In genomic region chr1:86858876-86859275, GRCm38 (mm10) we compare ENCODE assay signal across 15 mouse cellular contexts.
A peak's percentile ranks its signal among the peaks of the same experiment; 100 is the strongest.
DNase-seq lines count a peak whose midpoint lies in the region; ATAC-seq and TF ChIP-seq lines count a peak whose summit lies in the region.
"Had no signal": no experiment of that assay in that cellular context is flagged by ENCODE, and none has a peak within 500 bp of the region (broad histone marks: within the 10 kb centered on the region; RNA-seq: fewer than 3 reads in every experiment).

No protein-coding gene starts in this region.

- peaks cover 9% of the 10 kb centered on the region; the same call in 1 of the 2 replicates for H3K36me3 ChIP-seq in kidney, postnatal 0 days (ENCODE audit: insufficient read depth, low read length)
- peaks cover 12% of the 10 kb centered on the region for H3K36me3 ChIP-seq in hindbrain, embryonic 12.5 days

- no peaks in the 10 kb centered on the region for H3K27me3 ChIP-seq in kidney, postnatal 0 days (ENCODE audit: insufficient read depth, low read length)
- H3K27me3 ChIP-seq in hindbrain, embryonic 12.5 days = no peaks in the 10 kb centered on the region
- H3K27me3 ChIP-seq: neural tube, embryonic 13.5 days had no signal

- DNase-seq in frontal cortex, adult 2 months (ENCODE audit: extremely low spot score in 1 of 2, low spot score in 1 of 2) = no peak
- DNase-seq in lung, adult 18-20 months = peak; percentile 11 to 25
- DNase-seq in lung, adult 2 months = no peak
- peak; percentile 52 for DNase-seq in kidney, postnatal 0 days (ENCODE audit: low spot score)
- no peak for DNase-seq in adipocyte (ENCODE audit: low spot score)
- DNase-seq in ovary, adult 18-20 months (ENCODE audit: low spot score) = no peak
- DNase-seq: adrenal gland, postnatal 36 days; thymus, adult 2 months had no signal

- no peak overlapping the region for H3K27ac ChIP-seq in kidney, postnatal 0 days
- H3K27ac ChIP-seq in hindbrain, embryonic 12.5 days = no peak overlapping the region
- H3K27ac ChIP-seq: left cerebral cortex, adult 2 months; liver, embryonic 14.5 days; neural tube, embryonic 13.5 days had no signal

- no peak for TF ChIP-seq CTCF in lung, adult 2 months (IDR thresholded peaks at IDR 0.05; ENCODE audit: insufficient read depth, low read length)
- no peak for TF ChIP-seq CTCF in kidney, postnatal 0 days (IDR thresholded peaks at IDR 0.05; ENCODE audit: low read depth)

- peaks cover 9% of the 10 kb centered on the region for H3K4me1 ChIP-seq in lung, adult 2 months (ENCODE audit: control insufficient read depth, insufficient read depth, low read length)
- H3K4me1 ChIP-seq in kidney, postnatal 0 days (replicated peaks; ENCODE audit: insufficient read depth, low read length) = no peaks in the 10 kb centered on the region
- H3K4me1 ChIP-seq in hindbrain, embryonic 12.5 days = no peaks in the 10 kb centered on the region
- H3K4me1 ChIP-seq: neural tube, embryonic 13.5 days had no signal

- 0 out of 2 replicates have a peak, but pooled peaks have one; percentile 13 for ATAC-seq in frontal cortex, adult (ENCODE audit: low TSS enrichment)
- ATAC-seq in kidney, postnatal 0 days (replicated peaks; ENCODE audit: low FRiP score, low read depth) = no peak
- ATAC-seq in hindbrain, embryonic 12.5 days (ENCODE audit: low FRiP score) = no peak
- ATAC-seq: midbrain, embryonic 16.5 days had no signal

- H3K9ac ChIP-seq in kidney, postnatal 0 days (ENCODE audit: low read depth, low read length) = no peak overlapping the region
- no peak overlapping the region for H3K9ac ChIP-seq in hindbrain, embryonic 12.5 days
- H3K9ac ChIP-seq: liver, embryonic 14.5 days; neural tube, embryonic 13.5 days had no signal

- H3K4me3 ChIP-seq in lung, adult 2 months (replicated peaks; ENCODE audit: extremely low read depth, low read depth, low read length) = no peak overlapping the region
- H3K4me3 ChIP-seq in kidney, postnatal 0 days (replicated peaks; ENCODE audit: low read depth, low read length) = no peak overlapping the region
- no peak overlapping the region for H3K4me3 ChIP-seq in hindbrain, embryonic 12.5 days
- H3K4me3 ChIP-seq: erythroblast, embryonic 14.5 days; left cerebral cortex, adult 2 months; neural tube, embryonic 13.5 days had no signal

- H3K4me2 ChIP-seq in kidney, postnatal 0 days (ENCODE audit: low read length) = no peak overlapping the region
- no peak overlapping the region for H3K4me2 ChIP-seq in hindbrain, embryonic 12.5 days (replicated peaks)
- H3K4me2 ChIP-seq: neural tube, embryonic 13.5 days had no signal

- WGBS in lung, adult 2 months = 40% methylated on average over 1 of the region's 1 CpGs
- 67% methylated on average over 1 of the region's 1 CpGs for WGBS in kidney, postnatal 0 days
- 61% methylated on average over 1 of the region's 1 CpGs for WGBS in hindbrain, embryonic 12.5 days

- H3K9me3 ChIP-seq in kidney, postnatal 0 days (replicated peaks; ENCODE audit: low read length) = no peaks in the 10 kb centered on the region
- no peaks in the 10 kb centered on the region for H3K9me3 ChIP-seq in hindbrain, embryonic 12.5 days (replicated peaks)
- H3K9me3 ChIP-seq: neural tube, embryonic 13.5 days had no signal

- TF ChIP-seq POLR2A in lung, adult 2 months (IDR thresholded peaks at IDR 0.05; ENCODE audit: borderline replicate concordance, extremely low read depth, low read depth, low read length) = no peak

Comparison
In these comparisons a context has a peak if more than half of its experiments do, and no peak if none do; other contexts are left out.
1. DNase-seq: peak in lung, adult 18-20 months (2 of 2) and kidney, postnatal 0 days (single experiment); none in frontal cortex, adult 2 months (0 of 2), lung, adult 2 months (single experiment), adipocyte (single experiment) and ovary, adult 18-20 months (single experiment).